Mouse (Mus musculus): ENCODE data around the gene BC051665. TPM values are rescaled to one million over a fixed set of nuclear protein-coding genes. Genes with fewer than 3 reads are reported as not detected.

BC051665 gene
- not detected in 2 replicates for polyA plus RNA-seq (2014; fragmentation: Nextera tagmentation; extraction: Ambion mirVana)

DNA sequence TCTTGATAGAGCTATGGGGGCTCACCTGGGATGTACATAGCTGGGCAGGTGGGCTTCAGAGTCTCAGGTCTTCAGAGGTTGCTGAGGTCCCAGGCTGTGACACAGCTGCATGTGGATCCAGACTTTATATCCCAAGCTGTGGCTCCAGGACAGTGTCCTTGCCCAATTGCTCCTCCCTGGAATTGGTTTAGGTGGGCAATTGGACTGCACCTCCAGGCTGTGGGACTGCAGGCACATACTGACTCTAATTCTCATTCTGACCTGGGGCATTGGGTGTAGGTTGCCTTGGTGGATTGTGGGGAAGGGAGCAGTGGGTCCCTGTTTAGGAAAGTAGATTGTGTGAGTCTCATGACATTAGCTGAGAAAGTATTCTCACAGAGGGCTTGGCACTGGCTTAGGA lies at the start of gene BC051665:
Gene BC051665 (minus strand): TSS at position 101 of the 400 bp plus-strand sequence.
- no peak within 1 kb of the TSS for H3K9ac ChIP-seq (ENCODE audit: low read depth, low read length)
- H3K36me3 ChIP-seq (ENCODE audit: control insufficient read depth, insufficient read depth, low read length): no peaks in the 10 kb centered on the region
- no peaks in the 10 kb centered on the region for H3K9me3 ChIP-seq (ENCODE audit: control insufficient read depth, low read length)
- H3K4me2 ChIP-seq: no peak within 1 kb of the TSS
- DNase-seq (ENCODE audit: low spot score) (no peak), ATAC-seq (replicated peaks; ENCODE audit: low FRiP score) (no peak)
- H3K27ac ChIP-seq (ENCODE audit: low read depth, low read length): no peak within 1 kb of the TSS
- no peaks in the 10 kb centered on the region for H3K4me1 ChIP-seq (replicated peaks; ENCODE audit: control insufficient read depth, insufficient read depth, low read length)
- H3K4me3 ChIP-seq (ENCODE audit: low read depth, low read length): no peak within 1 kb of the TSS
- H3K27me3 ChIP-seq (replicated peaks; ENCODE audit: control insufficient read depth, insufficient read depth, low read length): no peaks in the 10 kb centered on the region

DNA sequence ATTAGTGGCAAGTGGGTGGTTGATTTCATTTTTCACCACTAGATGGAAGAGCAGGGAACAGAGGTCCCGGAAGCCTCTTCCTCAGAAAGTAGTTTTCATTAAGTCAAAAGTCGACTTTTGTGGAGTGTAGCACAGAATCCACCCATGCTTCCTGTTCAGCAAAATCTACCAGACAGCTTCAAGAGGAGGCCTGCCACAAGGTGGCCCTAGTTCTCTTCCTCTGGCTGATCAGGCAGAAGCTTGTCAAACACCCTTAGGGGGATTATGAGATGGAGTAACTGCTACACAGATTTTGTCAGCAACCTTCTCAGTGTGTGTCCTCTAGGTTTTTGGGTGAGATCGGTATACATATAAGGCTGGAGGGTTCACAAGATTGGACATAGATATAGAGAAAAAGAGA lies 39.9 kb upstream of the BC051665 start:
- Histone ChIP-seq H3K9ac (ENCODE audit: low read depth, low read length) (no peak overlapping the region), H3K27ac (ENCODE audit: low read depth, low read length) (no peak overlapping the region), H3K4me2 (no peak overlapping the region), H3K4me3 (ENCODE audit: low read depth, low read length) (no peak overlapping the region), H3K9me3 (ENCODE audit: control insufficient read depth, low read length) (no peaks in the 10 kb centered on the region), H3K4me1 (replicated peaks; ENCODE audit: control insufficient read depth, insufficient read depth, low read length) (no peaks in the 10 kb centered on the region), H3K27me3 (replicated peaks; ENCODE audit: control insufficient read depth, insufficient read depth, low read length) (no peaks in the 10 kb centered on the region), H3K36me3 (ENCODE audit: control insufficient read depth, insufficient read depth, low read length) (no peaks in the 10 kb centered on the region)
- 48% methylated on average over 3 of the region's 3 CpGs for WGBS
- ATAC-seq (replicated peaks; ENCODE audit: low FRiP score): no peak
- DNase-seq (ENCODE audit: low spot score): no peak

DNA sequence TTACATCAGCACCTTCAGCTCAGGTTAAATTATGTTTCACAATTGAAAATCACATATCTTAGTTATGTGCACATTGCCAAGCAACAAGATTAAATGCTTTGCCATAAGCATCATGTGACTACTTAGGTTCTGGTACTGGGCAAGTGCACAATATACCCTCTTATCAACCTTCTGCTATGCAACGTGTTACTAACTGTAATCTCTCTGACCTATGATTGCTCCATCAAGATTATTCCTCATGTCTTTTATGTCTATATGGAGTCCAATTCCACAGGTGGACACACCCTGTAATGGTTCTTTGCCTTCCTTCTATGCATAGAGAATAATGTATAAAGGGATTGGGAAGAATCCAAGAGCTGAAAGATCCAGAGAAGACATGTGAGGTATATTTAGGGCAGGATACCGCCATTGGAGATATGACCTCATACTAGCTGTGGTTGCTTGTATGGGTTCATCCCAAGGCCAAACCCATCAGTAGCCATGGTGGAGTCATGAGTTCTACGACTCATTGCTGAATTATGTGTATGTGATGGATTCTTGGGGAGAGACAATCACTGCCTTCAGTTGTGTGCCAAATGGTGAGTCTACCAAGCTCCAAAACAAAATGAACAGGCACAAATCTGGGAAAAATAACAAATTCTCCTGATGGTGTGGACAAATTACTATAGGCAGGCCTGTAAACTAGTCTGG lies 34.5 kb upstream of the BC051665 start:
- DNase-seq (ENCODE audit: low spot score) (no peak), ATAC-seq (replicated peaks; ENCODE audit: low FRiP score) (no peak)
- Histone ChIP-seq H3K9me3 (ENCODE audit: control insufficient read depth, low read length) (no peaks in the 10 kb centered on the region), H3K36me3 (ENCODE audit: control insufficient read depth, insufficient read depth, low read length) (no peaks in the 10 kb centered on the region), H3K27me3 (replicated peaks; ENCODE audit: control insufficient read depth, insufficient read depth, low read length) (no peaks in the 10 kb centered on the region), H3K4me3 (ENCODE audit: low read depth, low read length) (no peak overlapping the region), H3K27ac (ENCODE audit: low read depth, low read length) (no peak overlapping the region), H3K4me1 (replicated peaks; ENCODE audit: control insufficient read depth, insufficient read depth, low read length) (no peaks in the 10 kb centered on the region), H3K9ac (ENCODE audit: low read depth, low read length) (no peak overlapping the region), H3K4me2 (no peak overlapping the region)
- 73% methylated on average over 3 of the region's 3 CpGs for WGBS

DNA sequence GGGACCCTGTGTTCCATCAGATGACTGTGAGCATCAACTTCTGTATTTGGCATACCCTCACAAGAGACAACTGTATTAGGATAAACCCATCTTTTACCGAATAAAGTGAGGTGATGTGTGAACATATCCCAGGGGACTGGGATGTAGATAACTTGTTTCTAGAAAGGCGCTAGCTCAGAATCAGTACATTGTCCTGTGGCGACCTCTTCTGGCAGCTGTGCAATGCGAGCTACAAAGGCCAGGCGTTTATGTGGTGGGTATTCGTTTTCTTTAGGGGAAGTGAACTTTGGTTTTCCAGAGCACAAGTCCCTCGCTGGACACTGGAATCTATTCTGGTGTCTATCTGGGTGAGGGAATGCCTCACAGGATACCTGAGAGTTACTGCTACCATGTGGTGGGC lies 33.3 kb upstream of the BC051665 start:
- Histone ChIP-seq H3K27ac (ENCODE audit: low read depth, low read length) (no peak overlapping the region), H3K9ac (ENCODE audit: low read depth, low read length) (no peak overlapping the region), H3K9me3 (ENCODE audit: control insufficient read depth, low read length) (no peaks in the 10 kb centered on the region), H3K36me3 (ENCODE audit: control insufficient read depth, insufficient read depth, low read length) (no peaks in the 10 kb centered on the region), H3K4me1 (replicated peaks; ENCODE audit: control insufficient read depth, insufficient read depth, low read length) (no peaks in the 10 kb centered on the region), H3K27me3 (replicated peaks; ENCODE audit: control insufficient read depth, insufficient read depth, low read length) (no peaks in the 10 kb centered on the region), H3K4me3 (ENCODE audit: low read depth, low read length) (no peak overlapping the region), H3K4me2 (no peak overlapping the region)
- peak; percentile 36 for DNase-seq (ENCODE audit: low spot score)
- 13% methylated on average over 7 of the region's 7 CpGs for WGBS
- ATAC-seq (replicated peaks; ENCODE audit: low FRiP score): no peak

DNA sequence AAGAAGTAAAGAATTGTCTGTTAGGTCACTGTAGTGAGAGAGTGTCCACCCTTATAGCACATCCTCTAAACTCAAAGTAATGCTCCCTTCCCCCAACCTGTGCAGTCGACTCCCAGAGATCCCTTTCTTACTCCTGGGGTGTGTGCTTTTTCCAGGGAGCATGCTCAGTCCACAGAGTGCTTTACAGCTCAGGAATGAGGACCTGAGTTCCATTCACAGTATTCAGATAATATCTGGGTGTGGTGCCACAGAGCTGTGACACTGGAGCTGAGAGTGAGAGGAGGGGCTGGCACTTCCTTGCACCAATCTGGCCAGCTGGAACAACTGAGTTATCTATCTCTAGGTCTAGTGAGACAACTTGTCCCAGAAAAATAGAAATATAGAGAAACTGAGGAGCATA lies 27.6 kb upstream of the BC051665 start:
- Histone ChIP-seq H3K4me2 (no peak overlapping the region), H3K27me3 (replicated peaks; ENCODE audit: control insufficient read depth, insufficient read depth, low read length) (no peaks in the 10 kb centered on the region), H3K9me3 (ENCODE audit: control insufficient read depth, low read length) (no peaks in the 10 kb centered on the region), H3K36me3 (ENCODE audit: control insufficient read depth, insufficient read depth, low read length) (no peaks in the 10 kb centered on the region), H3K27ac (ENCODE audit: low read depth, low read length) (no peak overlapping the region), H3K9ac (ENCODE audit: low read depth, low read length) (no peak overlapping the region), H3K4me3 (ENCODE audit: low read depth, low read length) (no peak overlapping the region), H3K4me1 (replicated peaks; ENCODE audit: control insufficient read depth, insufficient read depth, low read length) (no peaks in the 10 kb centered on the region)
- 65% methylated on average over 1 of the region's 1 CpGs for WGBS
- DNase-seq (ENCODE audit: low spot score): no peak
- ATAC-seq (replicated peaks; ENCODE audit: low FRiP score): no peak

DNA sequence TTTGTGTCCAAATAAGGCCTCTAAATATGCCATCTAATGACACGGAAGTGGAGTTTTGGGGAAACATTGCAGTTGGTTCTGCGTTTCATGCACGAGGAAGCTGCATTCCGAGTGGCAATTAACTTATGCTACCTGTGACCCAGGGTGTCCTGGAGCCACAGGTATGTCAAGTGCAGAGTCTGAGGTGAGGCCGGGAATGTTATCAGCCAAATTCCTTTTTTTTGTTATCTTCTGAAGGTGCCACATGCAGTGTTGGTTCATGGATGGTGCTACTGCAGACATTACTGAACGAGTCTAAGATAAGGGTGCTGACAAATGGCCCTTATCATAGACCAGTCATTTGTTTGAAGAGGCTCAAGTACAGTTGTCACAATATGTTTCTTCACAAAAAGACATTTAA lies 26.6 kb upstream of the BC051665 start:
- no peak overlapping the region for H3K27ac ChIP-seq (ENCODE audit: low read depth, low read length)
- 67% methylated on average over 6 of the region's 6 CpGs for WGBS
- ATAC-seq (replicated peaks; ENCODE audit: low FRiP score): no peak
- no peaks in the 10 kb centered on the region for H3K9me3 ChIP-seq (ENCODE audit: control insufficient read depth, low read length)
- H3K9ac ChIP-seq (ENCODE audit: low read depth, low read length): no peak overlapping the region
- H3K4me1 ChIP-seq (replicated peaks; ENCODE audit: control insufficient read depth, insufficient read depth, low read length): no peaks in the 10 kb centered on the region
- no peak overlapping the region for H3K4me3 ChIP-seq (ENCODE audit: low read depth, low read length)
- no peaks in the 10 kb centered on the region for H3K27me3 ChIP-seq (replicated peaks; ENCODE audit: control insufficient read depth, insufficient read depth, low read length)
- DNase-seq (ENCODE audit: low spot score): no peak
- no peaks in the 10 kb centered on the region for H3K36me3 ChIP-seq (ENCODE audit: control insufficient read depth, insufficient read depth, low read length)
- no peak overlapping the region for H3K4me2 ChIP-seq

DNA sequence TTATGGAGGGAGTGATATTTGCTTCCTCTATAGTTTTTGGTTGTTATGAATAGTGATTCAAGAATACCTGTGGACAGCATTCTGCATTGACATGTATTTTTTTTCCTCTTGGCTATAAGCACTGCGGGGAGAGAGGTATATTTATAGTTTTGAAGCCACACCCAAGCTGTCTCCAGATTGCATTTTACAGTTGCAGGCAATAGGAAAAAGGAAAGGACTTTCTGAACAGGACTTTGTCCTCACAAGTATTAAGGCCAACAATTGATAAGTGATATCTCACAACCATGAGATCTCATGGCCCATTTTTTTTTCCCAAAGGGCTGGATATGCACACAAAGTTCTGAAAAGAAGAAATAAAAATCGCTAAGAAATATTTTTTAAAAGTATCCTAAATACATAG lies 23.5 kb upstream of the BC051665 start:
- H3K9me3 ChIP-seq (ENCODE audit: control insufficient read depth, low read length): no peaks in the 10 kb centered on the region
- ATAC-seq (replicated peaks; ENCODE audit: low FRiP score): no peak
- WGBS: 62% methylated on average over 2 of the region's 2 CpGs

DNA sequence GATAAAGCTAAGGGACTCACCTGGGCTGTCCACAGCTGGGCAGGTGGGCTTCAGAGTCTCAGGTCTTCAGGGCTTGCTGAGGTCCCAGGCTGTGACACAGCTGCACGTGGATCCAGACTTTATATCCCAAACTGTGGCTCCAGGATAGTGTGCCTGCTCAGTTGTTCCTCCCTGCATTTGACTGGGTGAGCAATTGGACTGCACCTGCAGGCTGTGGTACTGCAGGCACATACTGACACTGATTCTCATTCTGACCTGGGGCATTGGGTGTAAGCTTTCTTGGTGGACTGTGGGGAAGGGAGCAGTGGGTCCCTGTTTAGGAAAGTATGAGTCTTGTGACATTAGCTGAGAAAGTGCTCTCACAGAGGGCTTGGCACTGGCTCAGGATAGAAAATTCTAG lies 16.6 kb upstream of the BC051665 start, which contains the start of gene Ctsll3:
Gene Ctsll3 (minus strand): TSS at position 101 of the 400 bp plus-strand sequence.
- H3K36me3 ChIP-seq (ENCODE audit: control insufficient read depth, insufficient read depth, low read length): no peaks in the 10 kb centered on the region
- 44% methylated on average over 1 of the region's 1 CpGs for WGBS
- ATAC-seq (replicated peaks; ENCODE audit: low FRiP score) (no peak), DNase-seq (ENCODE audit: low spot score) (no peak)
- no peaks in the 10 kb centered on the region for H3K27me3 ChIP-seq (replicated peaks; ENCODE audit: control insufficient read depth, insufficient read depth, low read length)
- H3K9ac ChIP-seq (ENCODE audit: low read depth, low read length): no peak within 1 kb of the TSS
- no peaks in the 10 kb centered on the region for H3K9me3 ChIP-seq (ENCODE audit: control insufficient read depth, low read length)
- H3K4me1 ChIP-seq (replicated peaks; ENCODE audit: control insufficient read depth, insufficient read depth, low read length): no peaks in the 10 kb centered on the region
- no peak within 1 kb of the TSS for H3K4me3 ChIP-seq (ENCODE audit: low read depth, low read length)
- no peak within 1 kb of the TSS for H3K27ac ChIP-seq (ENCODE audit: low read depth, low read length)
- no peak within 1 kb of the TSS for H3K4me2 ChIP-seq

More for the DNA sequence above, 23.5 kb upstream of the BC051665 start:
- H3K4me3 ChIP-seq (ENCODE audit: low read depth, low read length): no peak overlapping the region
- no peaks in the 10 kb centered on the region for H3K36me3 ChIP-seq (ENCODE audit: control insufficient read depth, insufficient read depth, low read length)
- DNase-seq (ENCODE audit: low spot score): no peak
- no peaks in the 10 kb centered on the region for H3K4me1 ChIP-seq (replicated peaks; ENCODE audit: control insufficient read depth, insufficient read depth, low read length)
- no peak overlapping the region for H3K4me2 ChIP-seq
- H3K27me3 ChIP-seq (replicated peaks; ENCODE audit: control insufficient read depth, insufficient read depth, low read length): no peaks in the 10 kb centered on the region
- H3K27ac ChIP-seq (ENCODE audit: low read depth, low read length): no peak overlapping the region
- H3K9ac ChIP-seq (ENCODE audit: low read depth, low read length): no peak overlapping the region

DNA sequence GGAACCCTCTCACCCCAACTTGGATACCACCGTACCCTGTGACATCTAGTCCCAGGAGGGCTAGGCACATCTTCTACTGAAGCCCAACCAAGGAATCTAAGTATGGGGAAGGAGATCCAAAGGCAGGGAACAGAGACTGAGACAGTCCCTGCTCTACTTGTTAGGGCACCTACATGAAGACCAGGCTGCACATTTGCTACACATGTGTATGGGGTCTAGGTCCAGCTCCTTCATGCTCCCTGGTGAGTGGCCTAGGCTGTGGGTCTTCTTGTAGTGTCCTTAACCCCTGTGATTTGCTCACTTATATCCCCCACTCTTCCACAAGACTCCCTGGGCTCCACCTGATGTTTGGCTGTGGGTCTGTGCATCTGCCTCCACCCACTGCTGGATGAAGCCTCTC lies 3.3 kb upstream of the BC051665 start:
- Histone ChIP-seq H3K9me3 (ENCODE audit: control insufficient read depth, low read length) (no peaks in the 10 kb centered on the region), H3K4me1 (replicated peaks; ENCODE audit: control insufficient read depth, insufficient read depth, low read length) (no peaks in the 10 kb centered on the region), H3K4me2 (no peak overlapping the region), H3K9ac (ENCODE audit: low read depth, low read length) (no peak overlapping the region), H3K27me3 (replicated peaks; ENCODE audit: control insufficient read depth, insufficient read depth, low read length) (no peaks in the 10 kb centered on the region), H3K36me3 (ENCODE audit: control insufficient read depth, insufficient read depth, low read length) (no peaks in the 10 kb centered on the region), H3K4me3 (ENCODE audit: low read depth, low read length) (no peak overlapping the region), H3K27ac (ENCODE audit: low read depth, low read length) (no peak overlapping the region)
- no peak for ATAC-seq (replicated peaks; ENCODE audit: low FRiP score)
- DNase-seq (ENCODE audit: low spot score): no peak
- 63% methylated on average over 1 of the region's 1 CpGs for WGBS

Data from liver, embryonic 11.5 days (tissue).